Mouse (Mus musculus): ENCODE results near the gene Tiam1.

GRCm38 (mm10) chr16:89909393-89910068 is 234.0 kb downstream of the Tiam1 start:
- TF ChIP-seq POLR2A (IDR thresholded peaks at IDR 0.05; ENCODE audit: insufficient read depth, low read depth, low read length), result no peak
- TF ChIP-seq CTCF (IDR thresholded peaks at IDR 0.05; ENCODE audit: insufficient read depth, low read depth, low read length), result no peak
